Mouse (Mus musculus) mouse embryonic stem cell (cell line): ENCODE data around the gene Wrnip1.
"Not testable (repeated sequence)": the region's sequence is repeated elsewhere in the genome, so short reads cannot be mapped to it uniquely, and the experiment has no call there.

Source experiments
- in situ Hi-C, 2 experiments: fragments of 300-500 bp; cut with MboI; formaldehyde crosslinking; loops; 1 replicate in 1 of 2; 3 replicates in 1 of 2; pipeline ENCODE4 v1.14.3; 2019 to 2020; ENCODE audit warnings: low sequenced_read_pairs in 2 of 2, low pct_unique_long_range_greater_than_20kb in 1 of 2, mixed read lengths in 1 of 2; ENCODE audit not compliant: unreplicated experiment in 1 of 2

Wrnip1 gene

GRCm38 (mm10) chr13:32841349-32841748 is 39.5 kb downstream of the Wrnip1 start:
- in situ Hi-C loops: no loop called here

- in situ Hi-C loops: no loop called here
These were observed 44.4 kb downstream of the Wrnip1 start for GRCm38 (mm10) chr13:32846221-32846620.

- in situ Hi-C loops: no loop called here
These were observed 47.3 kb downstream of the Wrnip1 start for GRCm38 (mm10) chr13:32849092-32849491.

- in situ Hi-C loops: no loop called here
These were observed 47.8 kb downstream of the Wrnip1 start for GRCm38 (mm10) chr13:32849531-32850123.

- in situ Hi-C loops: no loop called here
These were observed 48.3 kb downstream of the Wrnip1 start for GRCm38 (mm10) chr13:32850156-32850555.

DNA sequence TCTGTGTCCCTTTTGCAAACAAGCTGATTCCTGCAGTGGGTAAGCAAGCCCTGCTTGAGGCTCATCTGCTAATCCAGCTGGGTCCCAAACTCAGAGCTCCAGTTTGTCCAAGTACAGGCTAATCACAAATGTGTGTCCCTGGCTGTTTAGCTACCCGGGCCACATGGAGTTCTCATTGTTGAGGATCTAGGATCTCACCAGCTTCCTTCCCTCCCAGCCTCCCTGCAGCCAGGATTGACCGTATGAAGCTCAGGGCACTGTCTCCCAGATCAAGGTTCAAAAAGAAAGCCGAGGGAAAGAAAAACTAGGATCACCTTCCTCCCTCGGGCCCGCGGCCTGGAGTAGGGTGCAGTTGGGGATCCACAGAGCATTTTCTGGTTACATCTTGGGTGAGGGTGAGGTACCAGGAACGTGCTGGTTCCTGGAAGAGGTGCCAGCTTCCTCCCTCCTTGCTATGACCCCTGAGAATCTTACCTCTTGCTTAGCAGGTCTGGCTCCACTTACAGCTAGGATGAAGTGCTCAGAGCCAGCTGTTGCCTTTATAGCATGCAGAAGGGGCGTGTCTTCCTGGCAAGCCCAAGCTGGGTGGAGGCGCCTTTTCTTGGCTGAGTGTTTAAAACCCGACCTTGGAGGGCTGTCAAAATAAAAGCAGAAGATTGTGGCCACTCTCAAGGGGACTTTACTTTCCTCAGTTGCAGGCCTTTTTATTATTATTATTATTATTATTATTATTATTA is 49.0 kb downstream of the Wrnip1 start, which contains the start of gene Serpinb1a:
TSS of gene Serpinb1a (minus strand) at position 518 of the 737 bp plus-strand sequence.
- in situ Hi-C loops: no loop called here

- in situ Hi-C loops: no loop called here
These were observed 50.1 kb downstream of the Wrnip1 start for GRCm38 (mm10) chr13:32851967-32852366.

DNA sequence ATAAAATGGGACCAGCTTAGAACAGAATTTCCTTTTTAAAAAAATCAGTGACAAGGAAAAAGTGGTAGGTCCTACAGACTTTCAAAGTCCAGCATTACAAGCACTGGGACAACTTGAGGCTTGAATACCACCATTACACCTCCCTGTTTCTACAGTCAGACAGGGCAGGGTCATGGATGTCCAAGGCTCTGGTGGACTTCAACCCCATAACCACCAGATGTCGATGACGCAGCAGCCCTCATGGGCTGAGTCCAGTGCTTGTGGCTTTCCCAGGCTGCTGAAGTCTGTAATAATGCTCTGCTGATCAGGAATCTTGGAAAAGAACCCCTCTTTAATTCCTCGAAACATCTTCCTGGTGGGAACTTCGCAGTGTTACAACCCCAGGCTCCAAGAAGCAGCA is 50.7 kb downstream of the Wrnip1 start:
- in situ Hi-C loops: no loop called here

GRCm38 (mm10) chr13:32853073-32853472 is 51.2 kb downstream of the Wrnip1 start:
- in situ Hi-C loops: no loop called here

DNA sequence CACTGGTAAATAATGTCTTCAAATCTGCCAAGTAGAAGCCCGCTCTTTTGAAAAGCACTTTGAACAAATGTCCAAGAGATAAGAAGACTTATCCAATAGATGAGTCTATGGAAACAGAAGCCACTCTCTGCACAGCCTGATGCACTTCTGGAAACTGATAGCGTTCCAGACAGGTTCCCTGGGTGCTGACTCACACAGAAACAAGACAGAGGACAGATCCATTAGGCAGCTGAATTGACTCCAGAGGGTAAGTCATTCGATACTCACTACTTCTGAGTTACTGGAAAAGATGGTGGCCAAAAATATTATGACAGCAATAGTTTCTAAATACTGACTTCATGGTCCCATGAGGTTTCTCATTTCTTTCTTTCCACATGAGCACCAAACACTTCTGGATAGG is 59.0 kb downstream of the Wrnip1 start:
- in situ Hi-C loops: no loop called here

- in situ Hi-C loops: no loop called here
These were observed 61.6 kb downstream of the Wrnip1 start for GRCm38 (mm10) chr13:32863456-32863855.

DNA sequence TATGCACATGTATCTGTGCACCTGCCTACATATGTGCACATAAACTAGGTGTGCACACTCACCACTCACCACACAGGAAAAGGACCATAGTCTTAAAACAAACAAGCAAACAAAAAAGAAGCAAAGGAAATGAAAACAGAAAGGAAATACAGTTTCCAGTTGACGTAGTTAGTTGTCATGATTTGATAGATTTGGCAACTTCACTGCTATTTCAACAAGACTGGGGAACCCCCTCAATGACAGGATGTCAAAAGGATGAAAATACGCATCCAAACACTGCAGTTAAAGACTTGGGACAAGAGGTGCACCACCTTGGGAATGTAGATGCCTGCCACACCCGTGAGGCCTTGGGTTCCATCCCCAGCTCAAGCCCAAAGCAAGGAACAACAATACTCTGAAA is 62.7 kb downstream of the Wrnip1 start:
- in situ Hi-C loops: not testable (repeated sequence)

GRCm38 (mm10) chr13:32865591-32865990 is 63.8 kb downstream of the Wrnip1 start:
- in situ Hi-C loops: no loop called here

GRCm38 (mm10) chr13:32866484-32866883 is 64.6 kb downstream of the Wrnip1 start:
- in situ Hi-C loops: no loop called here

DNA sequence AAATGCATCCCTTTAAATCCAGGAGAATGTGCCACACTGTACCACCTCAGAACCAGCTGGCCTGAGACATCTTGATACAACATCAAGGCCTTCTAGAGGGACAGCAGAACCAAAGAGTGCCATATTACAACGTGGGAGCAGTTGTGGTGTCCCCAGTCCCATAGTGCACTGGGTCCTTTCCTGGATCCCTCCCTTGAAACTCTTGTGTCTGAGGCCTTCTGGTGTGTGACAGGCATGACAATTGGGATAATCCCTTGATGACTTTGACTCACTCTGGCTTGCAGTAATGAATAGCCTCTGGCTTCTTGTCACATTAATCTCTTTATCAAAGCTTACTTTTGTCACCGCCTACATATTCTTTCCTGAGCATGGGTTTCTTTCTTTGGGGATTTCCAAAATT is 65.2 kb downstream of the Wrnip1 start:
- in situ Hi-C loops: no loop called here

- in situ Hi-C loops: not testable (repeated sequence)
These were observed 66.4 kb downstream of the Wrnip1 start for GRCm38 (mm10) chr13:32868233-32868632.

- in situ Hi-C loops: no loop called here
These were observed 67.0 kb downstream of the Wrnip1 start for GRCm38 (mm10) chr13:32868843-32869242.
